Mouse (Mus musculus): ENCODE measurements around the gene Tbc1d9. TPM values are rescaled to one million over a fixed set of nuclear protein-coding genes. Genes with fewer than 3 reads are reported as not detected.

Gene Tbc1d9
- polyA plus RNA-seq, 1 experiment from 2014 or later, result 2.2 TPM

- Histone ChIP-seq H3K36me3 (ENCODE audit: insufficient read depth) (no peaks in the 10 kb centered on the region), H3K9ac (no peak overlapping the region), H3K27ac (ENCODE audit: low read depth) (no peak overlapping the region), H3K27me3 (ENCODE audit: insufficient read depth, low read length) (no peaks in the 10 kb centered on the region), H3K9me3 (ENCODE audit: low read depth, low read length) (no peaks in the 10 kb centered on the region), H3K4me1 (ENCODE audit: insufficient read depth) (no peaks in the 10 kb centered on the region), H3K4me2 (no peak overlapping the region), H3K4me3 (ENCODE audit: low read depth, low read length) (no peak overlapping the region)
- no peak for TF ChIP-seq CTCF (IDR thresholded peaks at IDR 0.05; ENCODE audit: low read depth)
- ATAC-seq (ENCODE audit: insufficient read depth) (no peak), DNase-seq (no peak)
- 72% methylated on average over 5 of the region's 5 CpGs for WGBS
Measured at GRCm38 (mm10) chr8:83224754-83225416, 59.7 kb downstream of the Tbc1d9 start.

GRCm38 (mm10) chr8:83225598-83225997, 60.4 kb downstream of the Tbc1d9 start:
- TF ChIP-seq CTCF (IDR thresholded peaks at IDR 0.05; ENCODE audit: low read depth), result no peak
- H3K4me2 ChIP-seq, result no peak overlapping the region

GRCm38 (mm10) chr8:83227336-83227735, 62.2 kb downstream of the Tbc1d9 start:
- H3K36me3 ChIP-seq (ENCODE audit: insufficient read depth), result no peaks in the 10 kb centered on the region
- ATAC-seq (ENCODE audit: insufficient read depth) (no peak), DNase-seq (no peak)
- 82% methylated on average over 5 of the region's 5 CpGs for WGBS
- no peaks in the 10 kb centered on the region for H3K9me3 ChIP-seq (ENCODE audit: low read depth, low read length)
- H3K4me1 ChIP-seq (ENCODE audit: insufficient read depth), result no peaks in the 10 kb centered on the region
- no peaks in the 10 kb centered on the region for H3K27me3 ChIP-seq (ENCODE audit: insufficient read depth, low read length)
- H3K9ac ChIP-seq, result no peak overlapping the region
- no peak overlapping the region for H3K4me3 ChIP-seq (ENCODE audit: low read depth, low read length)
- TF ChIP-seq CTCF (IDR thresholded peaks at IDR 0.05; ENCODE audit: low read depth), result no peak
- no peak overlapping the region for H3K27ac ChIP-seq (ENCODE audit: low read depth)
- H3K4me2 ChIP-seq, result no peak overlapping the region

More at GRCm38 (mm10) chr8:83225598-83225997, 60.4 kb downstream of the Tbc1d9 start:
- H3K9ac ChIP-seq, result no peak overlapping the region
- 89% methylated on average over 2 of the region's 2 CpGs for WGBS
- no peaks in the 10 kb centered on the region for H3K4me1 ChIP-seq (ENCODE audit: insufficient read depth)
- H3K36me3 ChIP-seq (ENCODE audit: insufficient read depth), result no peaks in the 10 kb centered on the region
- DNase-seq, result no peak
- no peak overlapping the region for H3K27ac ChIP-seq (ENCODE audit: low read depth)
- H3K9me3 ChIP-seq (ENCODE audit: low read depth, low read length), result no peaks in the 10 kb centered on the region
- H3K27me3 ChIP-seq (ENCODE audit: insufficient read depth, low read length), result no peaks in the 10 kb centered on the region
- no peak for ATAC-seq (ENCODE audit: insufficient read depth)
- no peak overlapping the region for H3K4me3 ChIP-seq (ENCODE audit: low read depth, low read length)

GRCm38 (mm10) chr8:83233099-83233498, 67.9 kb downstream of the Tbc1d9 start:
- no peaks in the 10 kb centered on the region for H3K27me3 ChIP-seq (ENCODE audit: insufficient read depth, low read length)
- H3K4me2 ChIP-seq, result no peak overlapping the region
- H3K4me3 ChIP-seq (ENCODE audit: low read depth, low read length), result no peak overlapping the region
- H3K36me3 ChIP-seq (ENCODE audit: insufficient read depth), result no peaks in the 10 kb centered on the region
- H3K27ac ChIP-seq (ENCODE audit: low read depth), result no peak overlapping the region
- TF ChIP-seq CTCF (IDR thresholded peaks at IDR 0.05; ENCODE audit: low read depth), result no peak
- no peaks in the 10 kb centered on the region for H3K9me3 ChIP-seq (ENCODE audit: low read depth, low read length)
- H3K9ac ChIP-seq, result no peak overlapping the region
- H3K4me1 ChIP-seq (ENCODE audit: insufficient read depth), result no peaks in the 10 kb centered on the region
- ATAC-seq (ENCODE audit: insufficient read depth) (no peak), DNase-seq (no peak)
- 60% methylated on average over 4 of the region's 4 CpGs for WGBS

GRCm38 (mm10) chr8:83239341-83239740, 74.2 kb downstream of the Tbc1d9 start:
- ATAC-seq (ENCODE audit: insufficient read depth), result no peak
- Histone ChIP-seq H3K9me3 (ENCODE audit: low read depth, low read length) (no peaks in the 10 kb centered on the region), H3K27ac (ENCODE audit: low read depth) (no peak overlapping the region), H3K27me3 (ENCODE audit: insufficient read depth, low read length) (no peaks in the 10 kb centered on the region), H3K36me3 (ENCODE audit: insufficient read depth) (no peaks in the 10 kb centered on the region), H3K4me2 (no peak overlapping the region), H3K9ac (no peak overlapping the region), H3K4me1 (ENCODE audit: insufficient read depth) (no peaks in the 10 kb centered on the region), H3K4me3 (ENCODE audit: low read depth, low read length) (no peak overlapping the region)
- TF ChIP-seq CTCF (IDR thresholded peaks at IDR 0.05; ENCODE audit: low read depth), result no peak
- no peak for DNase-seq

- no peak overlapping the region for H3K4me2 ChIP-seq
- no peak for TF ChIP-seq CTCF (IDR thresholded peaks at IDR 0.05; ENCODE audit: low read depth)
- 85% methylated on average over 7 of the region's 7 CpGs for WGBS
- no peak overlapping the region for H3K27ac ChIP-seq (ENCODE audit: low read depth)
- no peaks in the 10 kb centered on the region for H3K9me3 ChIP-seq (ENCODE audit: low read depth, low read length)
- H3K9ac ChIP-seq, result no peak overlapping the region
- H3K36me3 ChIP-seq (ENCODE audit: insufficient read depth), result no peaks in the 10 kb centered on the region
- H3K27me3 ChIP-seq (ENCODE audit: insufficient read depth, low read length), result no peaks in the 10 kb centered on the region
- H3K4me3 ChIP-seq (ENCODE audit: low read depth, low read length), result no peak overlapping the region
- ATAC-seq (ENCODE audit: insufficient read depth) (no peak), DNase-seq (no peak)
- H3K4me1 ChIP-seq (ENCODE audit: insufficient read depth), result no peaks in the 10 kb centered on the region
Measured at GRCm38 (mm10) chr8:83244151-83244550, 79.0 kb downstream of the Tbc1d9 start.

- no peak for TF ChIP-seq CTCF (IDR thresholded peaks at IDR 0.05; ENCODE audit: low read depth)
- Histone ChIP-seq H3K4me3 (ENCODE audit: low read depth, low read length) (no peak overlapping the region), H3K27ac (ENCODE audit: low read depth) (no peak overlapping the region), H3K27me3 (ENCODE audit: insufficient read depth, low read length) (no peaks in the 10 kb centered on the region), H3K4me2 (no peak overlapping the region), H3K9ac (no peak overlapping the region), H3K9me3 (ENCODE audit: low read depth, low read length) (no peaks in the 10 kb centered on the region), H3K36me3 (ENCODE audit: insufficient read depth) (no peaks in the 10 kb centered on the region), H3K4me1 (ENCODE audit: insufficient read depth) (no peaks in the 10 kb centered on the region)
- DNase-seq, result no peak
- ATAC-seq (ENCODE audit: insufficient read depth), result no peak
- WGBS, result 86% methylated on average over 6 of the region's 6 CpGs
Measured at GRCm38 (mm10) chr8:83250858-83251257, 85.7 kb downstream of the Tbc1d9 start.

All from lung, embryonic 14.5 days (tissue).